Mouse (Mus musculus) liver, embryonic 11.5 days (tissue): Measurements from ENCODE around the gene Fank1. TPM values are rescaled to one million over a fixed set of nuclear protein-coding genes. Genes with fewer than 3 reads are reported as not detected.

Source experiments
- ATAC-seq: fragments of 200-750 bp; cut with Nextera tagmentation; replicated peaks from 2 replicates; pipeline ENCODE4 v1.8.0; 2017; ENCODE audit warnings: moderate number of reproducible peaks, mild to moderate bottlenecking, moderate TSS enrichment, moderate library complexity; ENCODE audit not compliant: low FRiP score
- DNase-seq: peaks from one replicate; pipeline ENCODE4 v3.0.0-alpha.2; 2017; ENCODE audit warnings: low spot score
- H3K27ac ChIP-seq: fragments of 300-500 bp; sonication (generic); 2 replicates; pipeline ENCODE4 v1.5.1; 2014; ENCODE audit warnings: mild to moderate bottlenecking, low read depth, low read length, control low read depth
- H3K27me3 ChIP-seq: fragments of 300-500 bp; sonication (generic); replicated peaks from 2 replicates; pipeline ENCODE4 v1.6.1; 2014; ENCODE audit warnings: low read length, mixed read lengths; ENCODE audit not compliant: control insufficient read depth, insufficient read depth
- H3K36me3 ChIP-seq: fragments of 300-500 bp; sonication (generic); 2 replicates; pipeline ENCODE4 v1.6.1; 2014; ENCODE audit warnings: mild to moderate bottlenecking, low read length, moderate library complexity, mixed read lengths; ENCODE audit not compliant: control insufficient read depth, insufficient read depth
- H3K4me1 ChIP-seq: fragments of 300-500 bp; sonication (generic); replicated peaks from 2 replicates; pipeline ENCODE4 v1.6.1; 2014; ENCODE audit warnings: low read length, mixed read lengths; ENCODE audit not compliant: control insufficient read depth, insufficient read depth
- H3K4me2 ChIP-seq: fragments of 300-500 bp; sonication (generic); 2 replicates; pipeline ENCODE4 v1.6.1; 2014; ENCODE audit warnings: mild to moderate bottlenecking, control low read depth, moderate library complexity
- H3K4me3 ChIP-seq: fragments of 300-500 bp; sonication (generic); 2 replicates; pipeline ENCODE4 v1.5.1; 2014; ENCODE audit warnings: low read depth, low read length, control low read depth
- H3K9ac ChIP-seq: fragments of 300-500 bp; sonication (generic); 2 replicates; pipeline ENCODE4 v1.6.1; 2014; ENCODE audit warnings: low read depth, low read length, control low read depth
- H3K9me3 ChIP-seq: fragments of 300-500 bp; sonication (generic); 2 replicates; pipeline ENCODE4 v1.6.1; 2016; ENCODE audit warnings: low read length, inconsistent platforms, mixed read lengths; ENCODE audit not compliant: control insufficient read depth
- WGBS: fragments of 180-500 bp; shearing (Covaris S2); extraction: QIAGEN DNeasy Blood & Tissue Kit; methylation state at CpG from one replicate; pipeline ENCODE4 v1.1.7; 2014; 5-methylcytosine and 5-hydroxymethylcytosine counted together
- polyA plus RNA-seq: library from polyadenylated mRNA; unstranded; fragments of >200 nt; fragmentation: Nextera tagmentation; extraction: Ambion mirVana; gene quantifications from 2 replicates; pipeline ENCODE4 v1.2.1, GENCODE M21; 2014

The Fank1 gene
- polyA plus RNA-seq, 1 experiment from 2014 or later = not detected

GRCm38 (mm10) chr7:133829579-133829978 lies 52.9 kb downstream of the Fank1 start:
- no peaks in the 10 kb centered on the region for H3K4me1 ChIP-seq
- H3K36me3 ChIP-seq = no peaks in the 10 kb centered on the region
- WGBS = 48% methylated on average over 7 of the region's 7 CpGs
- H3K27ac ChIP-seq = no peak overlapping the region
- no peaks in the 10 kb centered on the region for H3K9me3 ChIP-seq
- DNase-seq (no peak), ATAC-seq (no peak)
- no peaks in the 10 kb centered on the region for H3K27me3 ChIP-seq
- no peak overlapping the region for H3K4me3 ChIP-seq
- H3K4me2 ChIP-seq = no peak overlapping the region
- no peak overlapping the region for H3K9ac ChIP-seq

DNA sequence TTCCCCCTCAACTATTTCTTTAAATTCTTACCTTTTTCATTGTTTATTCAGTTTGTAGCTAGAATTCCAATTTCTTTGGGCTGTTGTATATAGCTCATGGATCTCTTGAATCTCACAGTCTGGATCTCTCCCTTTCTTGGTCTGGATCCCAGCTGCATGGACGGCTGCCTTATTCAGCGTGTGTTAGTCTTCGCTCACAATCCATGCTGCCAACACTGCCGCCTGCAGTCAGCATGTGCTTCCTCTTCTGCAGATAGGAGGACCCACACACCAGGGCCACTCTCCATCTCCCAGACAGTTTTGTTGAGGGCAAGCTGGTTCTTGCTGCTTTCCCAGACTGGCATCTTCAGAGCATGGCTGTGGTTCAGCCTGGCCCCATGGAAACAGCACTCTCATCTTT lies 62.9 kb downstream of the Fank1 start:
- DNase-seq = no peak
- 73% methylated on average over 4 of the region's 4 CpGs for WGBS

DNA sequence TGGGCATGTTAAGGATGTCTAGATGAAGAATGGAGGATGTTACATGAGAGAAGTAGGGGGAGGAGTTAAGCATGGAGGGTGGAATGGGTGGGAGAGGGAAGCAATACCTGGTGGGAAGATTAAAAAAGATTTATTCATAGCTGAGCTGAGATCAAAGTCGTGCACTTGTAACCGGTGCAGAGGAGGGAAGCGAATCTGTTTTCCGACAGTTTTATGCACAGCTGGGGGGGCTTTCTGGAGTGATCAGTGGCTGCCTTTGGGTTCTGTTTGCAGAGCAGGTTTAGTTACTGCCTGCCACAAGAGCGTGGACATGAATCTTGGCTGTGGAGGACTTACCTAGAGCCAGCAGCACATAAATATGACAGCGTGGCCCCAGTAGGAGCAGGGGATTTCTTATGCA lies 65.4 kb downstream of the Fank1 start:
- no peak for ATAC-seq
- no peaks in the 10 kb centered on the region for H3K36me3 ChIP-seq
- H3K27me3 ChIP-seq = no peaks in the 10 kb centered on the region
- H3K27ac ChIP-seq = no peak overlapping the region
- H3K4me1 ChIP-seq = no peaks in the 10 kb centered on the region
- WGBS = 73% methylated on average over 6 of the region's 6 CpGs
- DNase-seq = no peak
- no peak overlapping the region for H3K4me2 ChIP-seq
- H3K9ac ChIP-seq = no peak overlapping the region
- no peaks in the 10 kb centered on the region for H3K9me3 ChIP-seq
- no peak overlapping the region for H3K4me3 ChIP-seq

More for the DNA sequence above, 62.9 kb downstream of the Fank1 start:
- no peaks in the 10 kb centered on the region for H3K27me3 ChIP-seq
- no peak overlapping the region for H3K4me3 ChIP-seq
- no peak overlapping the region for H3K4me2 ChIP-seq
- no peak overlapping the region for H3K27ac ChIP-seq
- no peak overlapping the region for H3K9ac ChIP-seq
- ATAC-seq = no peak
- H3K9me3 ChIP-seq = no peaks in the 10 kb centered on the region
- H3K36me3 ChIP-seq = no peaks in the 10 kb centered on the region
- H3K4me1 ChIP-seq = no peaks in the 10 kb centered on the region

DNA sequence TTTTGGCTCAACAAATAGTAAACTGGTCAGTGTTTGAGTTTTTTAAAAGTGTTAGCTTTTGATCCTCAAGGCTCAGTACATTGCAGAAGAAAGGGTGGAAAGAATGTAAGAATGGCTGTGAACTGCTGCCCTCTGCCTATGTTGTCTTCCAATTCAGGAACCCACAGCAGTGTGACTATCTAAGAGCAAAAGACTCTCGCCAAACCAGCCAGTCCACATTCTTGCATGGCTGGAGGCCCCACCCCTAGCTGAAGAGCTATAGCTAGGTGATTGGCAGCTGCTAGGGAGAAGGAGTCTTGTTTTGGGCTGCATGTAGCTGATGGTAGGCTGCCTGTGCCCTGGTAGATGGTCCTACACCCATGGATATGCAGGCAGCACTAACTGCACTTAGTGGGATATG lies 70.5 kb downstream of the Fank1 start:
- Histone ChIP-seq H3K4me2 (no peak overlapping the region), H3K27me3 (no peaks in the 10 kb centered on the region), H3K4me1 (no peaks in the 10 kb centered on the region), H3K36me3 (no peaks in the 10 kb centered on the region), H3K27ac (no peak overlapping the region), H3K9me3 (no peaks in the 10 kb centered on the region), H3K4me3 (no peak overlapping the region), H3K9ac (no peak overlapping the region)
- DNase-seq (no peak), ATAC-seq (no peak)
- 31% methylated on average over 1 of the region's 1 CpGs for WGBS

DNA sequence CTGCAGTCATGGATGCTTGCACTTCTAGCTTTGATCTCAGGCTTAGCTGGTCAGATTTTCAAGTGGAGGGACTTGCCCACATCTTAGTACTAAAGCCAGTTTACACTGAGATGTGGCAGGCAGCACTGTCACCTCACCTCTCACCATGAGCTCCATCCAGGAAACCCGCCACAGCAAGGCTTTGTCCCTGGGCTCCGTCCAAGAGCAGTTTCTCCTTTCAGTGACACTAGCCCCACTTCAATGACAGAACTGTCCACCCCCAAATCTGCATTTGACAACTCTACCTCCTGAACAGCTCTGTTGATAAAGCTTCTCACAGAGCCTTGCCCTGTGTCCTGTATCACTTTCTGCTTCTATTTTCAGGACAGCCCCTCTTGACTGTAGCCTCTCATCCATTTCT lies 71.5 kb downstream of the Fank1 start:
- Histone ChIP-seq H3K9me3 (no peaks in the 10 kb centered on the region), H3K36me3 (no peaks in the 10 kb centered on the region), H3K4me3 (no peak overlapping the region), H3K27me3 (no peaks in the 10 kb centered on the region), H3K9ac (no peak overlapping the region), H3K27ac (no peak overlapping the region), H3K4me2 (no peak overlapping the region), H3K4me1 (no peaks in the 10 kb centered on the region)
- DNase-seq (no peak), ATAC-seq (no peak)
- 59% methylated on average over 2 of the region's 2 CpGs for WGBS

GRCm38 (mm10) chr7:133850735-133851134 lies 74.1 kb downstream of the Fank1 start:
- no peak overlapping the region for H3K4me2 ChIP-seq
- no peak overlapping the region for H3K27ac ChIP-seq
- H3K9me3 ChIP-seq = no peaks in the 10 kb centered on the region
- no peak for ATAC-seq
- H3K9ac ChIP-seq = no peak overlapping the region
- no peaks in the 10 kb centered on the region for H3K27me3 ChIP-seq
- DNase-seq = no peak
- no peaks in the 10 kb centered on the region for H3K4me1 ChIP-seq
- H3K36me3 ChIP-seq = no peaks in the 10 kb centered on the region
- H3K4me3 ChIP-seq = no peak overlapping the region

DNA sequence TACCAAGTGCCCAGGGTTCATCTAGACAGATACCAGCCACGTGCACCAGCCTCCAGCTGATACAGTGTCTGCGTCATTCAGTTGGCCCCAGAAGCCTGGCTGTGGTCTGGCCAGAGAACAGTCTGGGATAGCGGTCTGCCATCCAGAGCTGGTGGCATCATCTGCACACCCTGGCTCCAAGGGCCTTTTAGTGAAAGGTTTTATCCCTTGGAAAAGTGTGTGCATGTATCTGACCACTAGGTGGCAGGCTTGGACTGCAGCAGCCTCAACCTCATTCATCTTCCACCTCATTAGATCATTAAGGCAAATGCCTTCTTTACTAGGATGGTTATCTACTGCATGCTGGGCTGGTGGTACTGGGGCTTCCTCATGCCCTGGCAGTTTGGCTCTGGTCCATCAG lies 79.6 kb downstream of the Fank1 start:
- Histone ChIP-seq H3K9me3 (no peaks in the 10 kb centered on the region), H3K4me3 (no peak overlapping the region), H3K4me1 (no peaks in the 10 kb centered on the region), H3K27me3 (no peaks in the 10 kb centered on the region), H3K36me3 (no peaks in the 10 kb centered on the region), H3K4me2 (no peak overlapping the region), H3K9ac (no peak overlapping the region), H3K27ac (no peak overlapping the region)
- ATAC-seq = peak; percentile 41; the same call in 1 of the 2 replicates
- 30% methylated on average over 3 of the region's 3 CpGs for WGBS
- DNase-seq = peak; percentile 39

DNA sequence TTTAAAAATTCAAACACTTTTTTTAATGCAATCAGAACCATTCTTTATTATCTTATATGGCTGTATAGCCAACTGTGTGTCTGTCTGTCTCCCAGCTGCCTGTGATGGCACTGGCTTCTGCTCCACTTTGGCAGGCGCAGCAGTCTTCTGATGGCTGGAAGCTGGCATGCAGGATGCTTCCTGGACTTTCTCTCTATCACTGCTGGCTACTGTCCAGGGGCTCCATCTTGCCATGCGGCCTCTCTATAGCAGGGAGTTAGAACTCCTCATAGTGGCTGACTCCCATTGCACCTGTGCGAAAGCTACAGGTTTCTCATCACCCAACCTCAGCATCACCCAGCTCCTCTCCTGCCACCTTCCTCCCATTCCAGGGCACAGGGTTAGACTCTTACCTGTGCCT lies 81.8 kb downstream of the Fank1 start:
- no peaks in the 10 kb centered on the region for H3K36me3 ChIP-seq
- no peak overlapping the region for H3K4me2 ChIP-seq
- no peak for DNase-seq
- H3K9me3 ChIP-seq = no peaks in the 10 kb centered on the region
- no peaks in the 10 kb centered on the region for H3K4me1 ChIP-seq
- H3K27ac ChIP-seq = no peak overlapping the region
- no peak overlapping the region for H3K4me3 ChIP-seq
- ATAC-seq = no peak
- H3K9ac ChIP-seq = no peak overlapping the region
- H3K27me3 ChIP-seq = no peaks in the 10 kb centered on the region
- WGBS = 88% methylated on average over 3 of the region's 3 CpGs

GRCm38 (mm10) chr7:133859548-133859947 lies 82.9 kb downstream of the Fank1 start:
- ATAC-seq = no peak
- H3K27ac ChIP-seq = no peak overlapping the region
- DNase-seq = no peak
- no peak overlapping the region for H3K4me2 ChIP-seq
- WGBS = 53% methylated on average over 4 of the region's 4 CpGs
- H3K27me3 ChIP-seq = no peaks in the 10 kb centered on the region
- H3K9ac ChIP-seq = no peak overlapping the region
- no peaks in the 10 kb centered on the region for H3K4me1 ChIP-seq
- H3K4me3 ChIP-seq = no peak overlapping the region
- no peaks in the 10 kb centered on the region for H3K9me3 ChIP-seq
- no peaks in the 10 kb centered on the region for H3K36me3 ChIP-seq
